9 mouse cellular contexts compared by ENCODE assay signal in the genomic region with DNA sequence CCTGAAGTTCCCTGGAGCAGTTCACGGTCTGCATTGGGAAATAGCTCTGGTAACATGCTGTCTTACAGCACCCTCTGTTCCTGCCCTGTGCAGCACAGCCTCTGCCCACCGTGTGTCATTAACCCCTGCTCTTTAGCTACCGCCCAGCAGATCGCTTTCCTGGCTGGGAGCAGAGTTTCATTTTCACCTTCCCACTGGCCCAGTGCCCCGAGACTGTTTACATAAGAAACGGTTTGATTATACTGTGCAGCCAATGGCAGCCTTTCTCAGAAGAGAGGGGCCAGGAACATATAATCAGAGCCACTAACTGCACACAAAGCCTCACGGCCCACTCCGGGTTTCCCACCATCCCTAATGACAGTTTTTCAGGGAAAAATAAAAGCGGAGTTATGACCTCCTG.
DNase-seq lines count a peak whose midpoint lies in the region; ATAC-seq lines count a peak whose summit lies in the region.
"Had no signal": no experiment of that assay in that cellular context is flagged by ENCODE, and none has a peak within 500 bp of the region (broad histone marks: within the 10 kb centered on the region; RNA-seq: fewer than 3 reads in every experiment).

No protein-coding gene starts in this region.

- H3K4me2 ChIP-seq in neural tube, embryonic 11.5 days (ENCODE audit: low read depth), result no peak overlapping the region
- no peak overlapping the region for H3K4me2 ChIP-seq in hindbrain, embryonic 13.5 days
- H3K4me2 ChIP-seq: neural tube, embryonic 12.5 days had no signal

- H3K4me3 ChIP-seq in neural tube, embryonic 11.5 days (ENCODE audit: low read depth, low read length), result no peak overlapping the region
- no peak overlapping the region for H3K4me3 ChIP-seq in hindbrain, embryonic 13.5 days
- H3K4me3 ChIP-seq: neural tube, embryonic 12.5 days had no signal

- peaks cover 5% of the 10 kb centered on the region; the same call in 1 of the 2 replicates for H3K4me1 ChIP-seq in neural tube, embryonic 11.5 days (ENCODE audit: control insufficient read depth, insufficient read depth, low read length)
- peaks cover 3% of the 10 kb centered on the region; the same call in 1 of the 2 replicates for H3K4me1 ChIP-seq in hindbrain, embryonic 13.5 days (replicated peaks)

- H3K9ac ChIP-seq in neural tube, embryonic 11.5 days (ENCODE audit: low read length), result 0 out of 2 replicates have a peak overlapping the region, but pooled peaks have one; percentile 4
- no peak overlapping the region for H3K9ac ChIP-seq in hindbrain, embryonic 13.5 days
- H3K9ac ChIP-seq: neural tube, embryonic 12.5 days had no signal

- 28% methylated on average over 9 of the region's 9 CpGs for WGBS in neural tube, embryonic 11.5 days
- 4% methylated on average over 9 of the region's 9 CpGs for WGBS in large intestine, adult 2 months
- WGBS in hindbrain, embryonic 13.5 days, result 39% methylated on average over 9 of the region's 9 CpGs

- DNase-seq in neural tube, embryonic 11.5 days (ENCODE audit: low spot score), result no peak
- no peak for DNase-seq in neural tube, embryonic 10.5 days (ENCODE audit: extremely low spot score, low spot score)
- DNase-seq in large intestine, adult 2 months (ENCODE audit: low read depth, low spot score), result peak; percentile 88
- DNase-seq in thymus, adult 18-20 months, result no peak
- no peak for DNase-seq in cerebellum, postnatal 10 days

- H3K27me3 ChIP-seq in neural tube, embryonic 11.5 days (ENCODE audit: control insufficient read depth, insufficient read depth, low read length), result no peaks in the 10 kb centered on the region
- H3K27me3 ChIP-seq in hindbrain, embryonic 13.5 days, result no peaks in the 10 kb centered on the region
- H3K27me3 ChIP-seq: neural tube, embryonic 12.5 days had no signal

- no peaks in the 10 kb centered on the region for H3K9me3 ChIP-seq in neural tube, embryonic 11.5 days (ENCODE audit: control insufficient read depth, low read length)
- no peaks in the 10 kb centered on the region for H3K9me3 ChIP-seq in hindbrain, embryonic 13.5 days
- H3K9me3 ChIP-seq: neural tube, embryonic 12.5 days had no signal

- no peaks in the 10 kb centered on the region for H3K36me3 ChIP-seq in neural tube, embryonic 11.5 days (ENCODE audit: control insufficient read depth, insufficient read depth, low read length)
- no peaks in the 10 kb centered on the region for H3K36me3 ChIP-seq in hindbrain, embryonic 13.5 days
- H3K36me3 ChIP-seq: neural tube, embryonic 12.5 days had no signal

- no peak for ATAC-seq in neural tube, embryonic 11.5 days (ENCODE audit: insufficient read depth, low FRiP score, low TSS enrichment)
- ATAC-seq in granulocyte monocyte progenitor cell, adult 5-6 weeks (replicated peaks; ENCODE audit: poor library complexity, severe bottlenecking), result peak; percentile 94
- ATAC-seq in megakaryocyte progenitor cell, adult 5-6 weeks (replicated peaks; ENCODE audit: poor library complexity), result peak; percentile 79
- no peak for ATAC-seq in hindbrain, embryonic 13.5 days (ENCODE audit: low FRiP score)

- H3K27ac ChIP-seq in neural tube, embryonic 11.5 days (ENCODE audit: low read depth, low read length), result 0 out of 2 replicates have a peak overlapping the region, but pooled peaks have one; percentile 14
- H3K27ac ChIP-seq in hindbrain, embryonic 13.5 days, result no peak overlapping the region
- H3K27ac ChIP-seq: neural tube, embryonic 12.5 days had no signal

Comparison
In these comparisons a context has a peak if more than half of its experiments do, and no peak if none do; other contexts are left out.
1. ATAC-seq: peak in granulocyte monocyte progenitor cell, adult 5-6 weeks (single experiment) and megakaryocyte progenitor cell, adult 5-6 weeks (single experiment); none in neural tube, embryonic 11.5 days (single experiment) and hindbrain, embryonic 13.5 days (single experiment).